Mouse (Mus musculus): ENCODE data around the gene Cnksr3. TPM values are rescaled to one million over a fixed set of nuclear protein-coding genes. Genes with fewer than 3 reads are reported as not detected.

The Cnksr3 gene
- polyA plus RNA-seq, 1 experiment from 2014 or later: 2.7 TPM

GRCm38 (mm10) chr10:7126287-7126686 is 85.8 kb downstream of the Cnksr3 start:
- H3K9ac ChIP-seq (replicated peaks; ENCODE audit: low read length): no peak overlapping the region
- no peaks in the 10 kb centered on the region for H3K27me3 ChIP-seq (ENCODE audit: control insufficient read depth, insufficient read depth, low read length)
- no peaks in the 10 kb centered on the region for H3K36me3 ChIP-seq (ENCODE audit: control insufficient read depth, insufficient read depth, low read length)
- no peak overlapping the region for H3K4me2 ChIP-seq (ENCODE audit: low read length)
- no peaks in the 10 kb centered on the region for H3K9me3 ChIP-seq (ENCODE audit: control insufficient read depth, low read length)
- no peak for DNase-seq
- WGBS: 73% methylated on average over 7 of the region's 7 CpGs
- no peak for ATAC-seq (ENCODE audit: low FRiP score, low TSS enrichment)
- H3K27ac ChIP-seq (replicated peaks; ENCODE audit: low read depth, low read length): no peak overlapping the region
- no peaks in the 10 kb centered on the region for H3K4me1 ChIP-seq (ENCODE audit: control insufficient read depth, insufficient read depth, low read length)
- no peak overlapping the region for H3K4me3 ChIP-seq (replicated peaks; ENCODE audit: low read depth, low read length)

DNA sequence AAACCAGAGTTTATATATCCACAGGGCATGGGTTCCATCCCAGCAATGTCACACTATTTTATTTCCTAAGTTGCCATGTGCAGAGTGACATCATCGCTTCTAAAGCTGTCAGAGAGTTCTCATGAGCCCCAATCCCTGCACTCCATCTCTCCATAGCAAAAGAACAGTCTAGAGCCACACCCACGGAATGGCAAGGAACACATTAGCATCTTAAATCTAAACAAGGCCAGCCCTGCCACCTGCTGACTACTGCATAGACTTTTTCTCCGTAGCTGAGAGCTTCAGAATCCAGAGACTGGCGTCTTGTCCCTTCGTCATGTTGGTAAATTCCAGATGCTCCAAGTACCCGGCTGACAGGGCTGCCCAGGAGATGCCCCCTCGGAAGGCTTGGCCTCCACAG is 87.0 kb downstream of the Cnksr3 start:
- Histone ChIP-seq H3K27me3 (ENCODE audit: control insufficient read depth, insufficient read depth, low read length) (no peaks in the 10 kb centered on the region), H3K4me2 (ENCODE audit: low read length) (no peak overlapping the region), H3K27ac (replicated peaks; ENCODE audit: low read depth, low read length) (no peak overlapping the region), H3K9me3 (ENCODE audit: control insufficient read depth, low read length) (no peaks in the 10 kb centered on the region), H3K4me3 (replicated peaks; ENCODE audit: low read depth, low read length) (no peak overlapping the region), H3K36me3 (ENCODE audit: control insufficient read depth, insufficient read depth, low read length) (no peaks in the 10 kb centered on the region), H3K4me1 (ENCODE audit: control insufficient read depth, insufficient read depth, low read length) (no peaks in the 10 kb centered on the region), H3K9ac (replicated peaks; ENCODE audit: low read length) (no peak overlapping the region)
- ATAC-seq (ENCODE audit: low FRiP score, low TSS enrichment) (no peak), DNase-seq (peak; percentile 36)
- WGBS: 69% methylated on average over 7 of the region's 7 CpGs

GRCm38 (mm10) chr10:7122294-7122693 is 89.7 kb downstream of the Cnksr3 start:
- Histone ChIP-seq H3K9me3 (ENCODE audit: control insufficient read depth, low read length) (no peaks in the 10 kb centered on the region), H3K9ac (replicated peaks; ENCODE audit: low read length) (no peak overlapping the region), H3K4me1 (ENCODE audit: control insufficient read depth, insufficient read depth, low read length) (no peaks in the 10 kb centered on the region), H3K4me3 (replicated peaks; ENCODE audit: low read depth, low read length) (no peak overlapping the region), H3K4me2 (ENCODE audit: low read length) (no peak overlapping the region), H3K36me3 (ENCODE audit: control insufficient read depth, insufficient read depth, low read length) (no peaks in the 10 kb centered on the region), H3K27me3 (ENCODE audit: control insufficient read depth, insufficient read depth, low read length) (no peaks in the 10 kb centered on the region), H3K27ac (replicated peaks; ENCODE audit: low read depth, low read length) (no peak overlapping the region)
- DNase-seq: no peak
- ATAC-seq (ENCODE audit: low FRiP score, low TSS enrichment): no peak
- 93% methylated on average over 4 of the region's 4 CpGs for WGBS

GRCm38 (mm10) chr10:7120206-7120605 is 91.8 kb downstream of the Cnksr3 start:
- Histone ChIP-seq H3K27ac (replicated peaks; ENCODE audit: low read depth, low read length) (no peak overlapping the region), H3K4me3 (replicated peaks; ENCODE audit: low read depth, low read length) (no peak overlapping the region), H3K9me3 (ENCODE audit: control insufficient read depth, low read length) (no peaks in the 10 kb centered on the region), H3K4me1 (ENCODE audit: control insufficient read depth, insufficient read depth, low read length) (no peaks in the 10 kb centered on the region), H3K9ac (replicated peaks; ENCODE audit: low read length) (no peak overlapping the region), H3K4me2 (ENCODE audit: low read length) (no peak overlapping the region), H3K36me3 (ENCODE audit: control insufficient read depth, insufficient read depth, low read length) (no peaks in the 10 kb centered on the region), H3K27me3 (ENCODE audit: control insufficient read depth, insufficient read depth, low read length) (no peaks in the 10 kb centered on the region)
- 97% methylated on average over 13 of the region's 13 CpGs for WGBS
- ATAC-seq (ENCODE audit: low FRiP score, low TSS enrichment) (no peak), DNase-seq (no peak)

DNA sequence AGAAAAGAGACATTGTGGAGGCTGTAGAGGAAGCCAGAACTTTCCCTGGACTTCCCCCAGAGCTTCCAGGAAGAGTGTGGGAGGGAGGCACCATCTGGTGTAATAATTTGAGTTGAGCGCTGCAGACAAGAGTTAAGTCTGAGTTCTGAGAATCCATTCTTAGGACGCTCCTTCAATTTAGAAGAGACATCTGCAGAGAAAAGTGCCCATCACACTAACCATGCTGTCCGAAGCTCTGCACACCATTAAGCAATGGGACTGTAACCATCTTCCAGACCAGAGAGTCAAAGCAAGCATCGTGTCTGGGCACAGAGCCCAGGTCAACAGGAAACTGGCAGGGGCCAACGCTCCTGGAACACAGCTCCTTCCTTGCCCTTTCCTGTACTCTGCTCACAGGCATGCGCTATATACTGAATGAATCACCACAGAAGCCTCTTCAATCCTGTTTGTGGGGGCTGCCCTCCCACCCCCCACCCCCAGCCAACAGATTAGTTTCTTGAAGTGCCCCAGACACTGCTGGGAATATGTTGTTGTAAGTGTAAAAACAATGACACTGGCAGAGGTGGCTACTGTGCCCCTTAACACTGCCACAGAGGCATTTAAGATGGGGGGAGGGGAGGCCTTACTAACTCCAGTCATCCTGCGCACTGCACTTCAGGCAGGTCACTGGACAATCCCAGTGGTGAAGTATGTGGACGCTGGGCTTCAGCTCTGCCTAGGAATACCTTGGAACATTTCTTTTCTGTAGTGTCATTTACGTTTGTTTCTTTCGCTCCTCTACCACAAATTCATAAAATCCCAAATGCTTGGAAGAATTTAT is 93.6 kb downstream of the Cnksr3 start:
- DNase-seq: peak; percentile 19

GRCm38 (mm10) chr10:7117785-7118184 is 94.3 kb downstream of the Cnksr3 start:
- no peak overlapping the region for H3K9ac ChIP-seq (replicated peaks; ENCODE audit: low read length)
- no peak overlapping the region for H3K4me2 ChIP-seq (ENCODE audit: low read length)
- H3K4me3 ChIP-seq (replicated peaks; ENCODE audit: low read depth, low read length): no peak overlapping the region
- no peaks in the 10 kb centered on the region for H3K9me3 ChIP-seq (ENCODE audit: control insufficient read depth, low read length)
- WGBS: 92% methylated on average over 7 of the region's 7 CpGs
- no peak for ATAC-seq (ENCODE audit: low FRiP score, low TSS enrichment)
- H3K27ac ChIP-seq (replicated peaks; ENCODE audit: low read depth, low read length): no peak overlapping the region
- H3K36me3 ChIP-seq (ENCODE audit: control insufficient read depth, insufficient read depth, low read length): no peaks in the 10 kb centered on the region
- no peaks in the 10 kb centered on the region for H3K27me3 ChIP-seq (ENCODE audit: control insufficient read depth, insufficient read depth, low read length)
- no peak for DNase-seq
- H3K4me1 ChIP-seq (ENCODE audit: control insufficient read depth, insufficient read depth, low read length): no peaks in the 10 kb centered on the region

More for the DNA sequence above, 93.6 kb downstream of the Cnksr3 start:
- Histone ChIP-seq H3K36me3 (ENCODE audit: control insufficient read depth, insufficient read depth, low read length) (no peaks in the 10 kb centered on the region), H3K27me3 (ENCODE audit: control insufficient read depth, insufficient read depth, low read length) (no peaks in the 10 kb centered on the region), H3K4me1 (ENCODE audit: control insufficient read depth, insufficient read depth, low read length) (no peaks in the 10 kb centered on the region), H3K27ac (replicated peaks; ENCODE audit: low read depth, low read length) (no peak overlapping the region), H3K9me3 (ENCODE audit: control insufficient read depth, low read length) (no peaks in the 10 kb centered on the region), H3K9ac (replicated peaks; ENCODE audit: low read length) (no peak overlapping the region), H3K4me3 (replicated peaks; ENCODE audit: low read depth, low read length) (no peak overlapping the region), H3K4me2 (ENCODE audit: low read length) (no peak overlapping the region)
- ATAC-seq (ENCODE audit: low FRiP score, low TSS enrichment): no peak
- 91% methylated on average over 10 of the region's 10 CpGs for WGBS

GRCm38 (mm10) chr10:7114796-7115195 is 97.2 kb downstream of the Cnksr3 start:
- H3K4me2 ChIP-seq (ENCODE audit: low read length): no peak overlapping the region
- no peaks in the 10 kb centered on the region for H3K9me3 ChIP-seq (ENCODE audit: control insufficient read depth, low read length)
- no peak overlapping the region for H3K9ac ChIP-seq (replicated peaks; ENCODE audit: low read length)
- no peak overlapping the region for H3K27ac ChIP-seq (replicated peaks; ENCODE audit: low read depth, low read length)
- WGBS: 93% methylated on average over 5 of the region's 5 CpGs
- H3K4me3 ChIP-seq (replicated peaks; ENCODE audit: low read depth, low read length): no peak overlapping the region
- no peaks in the 10 kb centered on the region for H3K4me1 ChIP-seq (ENCODE audit: control insufficient read depth, insufficient read depth, low read length)
- no peak for DNase-seq
- H3K36me3 ChIP-seq (ENCODE audit: control insufficient read depth, insufficient read depth, low read length): no peaks in the 10 kb centered on the region
- no peak for ATAC-seq (ENCODE audit: low FRiP score, low TSS enrichment)
- H3K27me3 ChIP-seq (ENCODE audit: control insufficient read depth, insufficient read depth, low read length): no peaks in the 10 kb centered on the region

DNA sequence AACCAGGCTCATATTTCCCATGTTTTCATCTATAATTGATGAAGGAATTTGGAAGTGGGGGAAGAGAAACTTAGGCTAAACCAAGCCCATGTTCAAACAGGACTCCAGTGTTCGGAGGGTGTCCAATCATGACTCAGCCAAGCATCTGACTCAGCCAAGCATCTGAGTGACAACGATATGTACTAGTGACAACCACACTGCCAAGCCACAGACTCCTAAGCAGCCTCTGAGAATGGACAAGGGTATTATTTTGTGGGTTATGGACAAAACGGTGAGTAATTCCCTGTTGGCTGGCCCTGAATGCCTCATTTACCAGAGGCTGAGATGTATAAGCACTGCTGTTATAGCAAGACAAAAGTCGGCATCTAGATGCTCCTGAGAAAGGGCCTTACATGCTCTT is 98.3 kb downstream of the Cnksr3 start:
- DNase-seq (no peak), ATAC-seq (ENCODE audit: low FRiP score, low TSS enrichment) (no peak)

DNA sequence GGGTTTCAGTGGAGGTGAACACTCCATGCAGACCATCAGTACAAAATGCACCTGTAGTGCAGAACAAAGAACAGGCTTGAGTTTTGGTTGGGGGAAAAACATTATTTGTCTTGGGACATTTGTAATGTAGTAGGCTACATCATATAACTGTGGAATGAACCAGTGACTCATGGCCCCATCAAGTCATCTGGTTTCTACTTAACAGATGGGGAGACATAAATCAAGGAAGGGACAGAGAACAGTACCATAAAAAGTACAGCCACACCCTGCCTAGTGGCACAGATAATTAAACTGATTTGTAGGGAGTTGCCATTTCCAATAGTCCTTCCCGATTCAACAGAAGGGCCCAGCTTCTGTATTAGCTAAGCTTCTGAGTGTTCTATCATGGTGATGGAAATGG is 98.9 kb downstream of the Cnksr3 start:
- H3K27ac ChIP-seq (replicated peaks; ENCODE audit: low read depth, low read length): no peak overlapping the region
- DNase-seq (no peak), ATAC-seq (ENCODE audit: low FRiP score, low TSS enrichment) (no peak)
- H3K27me3 ChIP-seq (ENCODE audit: control insufficient read depth, insufficient read depth, low read length): no peaks in the 10 kb centered on the region
- 93% methylated on average over 1 of the region's 1 CpGs for WGBS
- no peaks in the 10 kb centered on the region for H3K4me1 ChIP-seq (ENCODE audit: control insufficient read depth, insufficient read depth, low read length)
- H3K4me2 ChIP-seq (ENCODE audit: low read length): no peak overlapping the region
- no peak overlapping the region for H3K4me3 ChIP-seq (replicated peaks; ENCODE audit: low read depth, low read length)
- no peaks in the 10 kb centered on the region for H3K9me3 ChIP-seq (ENCODE audit: control insufficient read depth, low read length)
- H3K9ac ChIP-seq (replicated peaks; ENCODE audit: low read length): no peak overlapping the region
- H3K36me3 ChIP-seq (ENCODE audit: control insufficient read depth, insufficient read depth, low read length): no peaks in the 10 kb centered on the region

More for the DNA sequence above, 98.3 kb downstream of the Cnksr3 start:
- 88% methylated on average over 4 of the region's 4 CpGs for WGBS
- Histone ChIP-seq H3K4me3 (replicated peaks; ENCODE audit: low read depth, low read length) (no peak overlapping the region), H3K9me3 (ENCODE audit: control insufficient read depth, low read length) (no peaks in the 10 kb centered on the region), H3K27ac (replicated peaks; ENCODE audit: low read depth, low read length) (no peak overlapping the region), H3K4me1 (ENCODE audit: control insufficient read depth, insufficient read depth, low read length) (no peaks in the 10 kb centered on the region), H3K9ac (replicated peaks; ENCODE audit: low read length) (no peak overlapping the region), H3K4me2 (ENCODE audit: low read length) (no peak overlapping the region), H3K27me3 (ENCODE audit: control insufficient read depth, insufficient read depth, low read length) (no peaks in the 10 kb centered on the region), H3K36me3 (ENCODE audit: control insufficient read depth, insufficient read depth, low read length) (no peaks in the 10 kb centered on the region)
